Mouse (Mus musculus) limb, embryonic 13.5 days (tissue): ENCODE measurements around the gene Ppm1d. TPM values are rescaled to one million over a fixed set of nuclear protein-coding genes. Genes with fewer than 3 reads are reported as not detected.
A peak's percentile ranks its signal among the peaks of the same experiment; 100 is the strongest.

Experiments used
- ATAC-seq: fragments of 200-750 bp; cut with Nextera tagmentation; 2 replicates; pipeline ENCODE4 v1.8.0; 2017; ENCODE audit warnings: low read depth, moderate number of reproducible peaks, moderate TSS enrichment; ENCODE audit not compliant: low FRiP score
- H3K27ac ChIP-seq: fragments of 300-500 bp; sonication (generic); 2 replicates; pipeline ENCODE4 v1.5.1; 2015; ENCODE audit warnings: inconsistent platforms, mild to moderate bottlenecking, moderate library complexity
- H3K27me3 ChIP-seq: fragments of 300-500 bp; sonication (generic); 2 replicates; pipeline ENCODE4 v1.6.1; 2015; ENCODE audit warnings: mild to moderate bottlenecking, inconsistent platforms
- H3K36me3 ChIP-seq: fragments of 300-500 bp; sonication (generic); 2 replicates; pipeline ENCODE4 v1.6.1; 2015; ENCODE audit warnings: inconsistent platforms, mild to moderate bottlenecking, moderate library complexity
- H3K4me1 ChIP-seq: fragments of 300-500 bp; sonication (generic); 2 replicates; pipeline ENCODE4 v1.6.1; 2015; ENCODE audit warnings: inconsistent platforms
- H3K4me2 ChIP-seq: fragments of 300-500 bp; sonication (generic); replicated peaks from 2 replicates; pipeline ENCODE4 v1.6.1; 2015; ENCODE audit warnings: inconsistent platforms, mild to moderate bottlenecking, moderate library complexity
- H3K4me3 ChIP-seq: fragments of 300-500 bp; sonication (generic); 2 replicates; pipeline ENCODE4 v1.5.1; 2015; ENCODE audit warnings: moderate library complexity, mild to moderate bottlenecking, inconsistent platforms
- H3K9ac ChIP-seq: fragments of 300-500 bp; sonication (generic); 2 replicates; pipeline ENCODE4 v1.6.1; 2015; ENCODE audit warnings: mild to moderate bottlenecking, inconsistent platforms
- H3K9me3 ChIP-seq: fragments of 300-500 bp; sonication (generic); 2 replicates; pipeline ENCODE4 v1.6.1; 2016; ENCODE audit warnings: inconsistent platforms
- WGBS: fragments of 180-500 bp; shearing (Covaris S2); methylation state at CpG from one replicate; pipeline ENCODE4 v1.1.7; 2015; 5-methylcytosine and 5-hydroxymethylcytosine counted together
- polyA plus RNA-seq: library from polyadenylated mRNA; unstranded; fragments of >200 nt; fragmentation: Nextera tagmentation; extraction: Ambion mirVana; gene quantifications from 2 replicates; pipeline ENCODE4 v1.2.1, GENCODE M21; 2015

The Ppm1d gene
- polyA plus RNA-seq, 1 experiment from 2014 or later = 18.4 TPM

GRCm38 (mm10) chr11:85339173-85339831, 28.3 kb downstream of the Ppm1d start:
- no peaks in the 10 kb centered on the region for H3K9me3 ChIP-seq
- H3K4me2 ChIP-seq = no peak overlapping the region
- no peaks in the 10 kb centered on the region for H3K4me1 ChIP-seq
- WGBS = 93% methylated on average over 6 of the region's 6 CpGs
- no peak overlapping the region for H3K4me3 ChIP-seq
- H3K36me3 ChIP-seq = peaks cover 81% of the 10 kb centered on the region
- H3K27me3 ChIP-seq = no peaks in the 10 kb centered on the region
- H3K9ac ChIP-seq = no peak overlapping the region
- H3K27ac ChIP-seq = no peak overlapping the region
- ATAC-seq = no peak

GRCm38 (mm10) chr11:85340070-85340616, 29.1 kb downstream of the Ppm1d start:
- H3K36me3 ChIP-seq = peaks cover 78% of the 10 kb centered on the region
- no peak overlapping the region for H3K9ac ChIP-seq
- no peak overlapping the region for H3K4me3 ChIP-seq
- H3K4me1 ChIP-seq = no peaks in the 10 kb centered on the region
- H3K27ac ChIP-seq = no peak overlapping the region
- H3K9me3 ChIP-seq = no peaks in the 10 kb centered on the region
- WGBS = 90% methylated on average over 7 of the region's 7 CpGs
- H3K4me2 ChIP-seq = no peak overlapping the region
- H3K27me3 ChIP-seq = no peaks in the 10 kb centered on the region
- no peak for ATAC-seq

- WGBS = under 1% methylated on average over 47 of the region's 47 CpGs
- peaks cover 12% of the 10 kb centered on the region for H3K4me1 ChIP-seq
- H3K4me3 ChIP-seq = peak within 1 kb of the TSS; percentile 77
- H3K27me3 ChIP-seq = no peaks in the 10 kb centered on the region
- H3K36me3 ChIP-seq = peaks cover 4% of the 10 kb centered on the region; the same call in 1 of the 2 replicates
- ATAC-seq = peak; percentile 99
- H3K9ac ChIP-seq = peak within 1 kb of the TSS; percentile 88
- H3K4me2 ChIP-seq = peak within 1 kb of the TSS; percentile 90
- H3K27ac ChIP-seq = no peak within 1 kb of the TSS
- H3K9me3 ChIP-seq = no peaks in the 10 kb centered on the region
These were observed 41.7 kb downstream of the Ppm1d start, which contains the start of gene Bcas3 for GRCm38 (mm10) chr11:85352539-85353380. TSS of gene Bcas3 (plus strand) at chr11:85353167.

GRCm38 (mm10) chr11:85353819-85354218, 42.8 kb downstream of the Ppm1d start:
- H3K36me3 ChIP-seq = peaks cover 4% of the 10 kb centered on the region; the same call in 1 of the 2 replicates
- ATAC-seq = no peak
- no peak overlapping the region for H3K27ac ChIP-seq
- no peaks in the 10 kb centered on the region for H3K9me3 ChIP-seq
- 65% methylated on average over 4 of the region's 4 CpGs for WGBS
- H3K27me3 ChIP-seq = no peaks in the 10 kb centered on the region
- H3K4me2 ChIP-seq = peak overlapping the region; percentile 90
- H3K4me1 ChIP-seq = peaks cover 12% of the 10 kb centered on the region
- H3K9ac ChIP-seq = peak overlapping the region; percentile 88
- peak overlapping the region; percentile 77 for H3K4me3 ChIP-seq

- H3K27me3 ChIP-seq = no peaks in the 10 kb centered on the region
- no peaks in the 10 kb centered on the region for H3K4me1 ChIP-seq
- no peak overlapping the region for H3K27ac ChIP-seq
- no peak for ATAC-seq
- no peak overlapping the region for H3K4me3 ChIP-seq
- no peaks in the 10 kb centered on the region for H3K9me3 ChIP-seq
- peaks cover 28% of the 10 kb centered on the region for H3K36me3 ChIP-seq
- no peak overlapping the region for H3K4me2 ChIP-seq
- no peak overlapping the region for H3K9ac ChIP-seq
- WGBS = 90% methylated on average over 6 of the region's 6 CpGs
These were observed 48.6 kb downstream of the Ppm1d start for GRCm38 (mm10) chr11:85359641-85360040.

- Histone ChIP-seq H3K27ac (no peak overlapping the region), H3K4me1 (no peaks in the 10 kb centered on the region), H3K4me2 (no peak overlapping the region), H3K27me3 (no peaks in the 10 kb centered on the region), H3K36me3 (peaks cover 40% of the 10 kb centered on the region), H3K9ac (no peak overlapping the region), H3K9me3 (no peaks in the 10 kb centered on the region), H3K4me3 (no peak overlapping the region)
- 87% methylated on average over 8 of the region's 8 CpGs for WGBS
- no peak for ATAC-seq
These were observed 50.6 kb downstream of the Ppm1d start for GRCm38 (mm10) chr11:85361621-85362020.

- 92% methylated on average over 3 of the region's 3 CpGs for WGBS
- no peak overlapping the region for H3K4me2 ChIP-seq
- H3K4me1 ChIP-seq = no peaks in the 10 kb centered on the region
- H3K4me3 ChIP-seq = no peak overlapping the region
- no peak overlapping the region for H3K9ac ChIP-seq
- no peaks in the 10 kb centered on the region for H3K9me3 ChIP-seq
- no peaks in the 10 kb centered on the region for H3K27me3 ChIP-seq
- no peak overlapping the region for H3K27ac ChIP-seq
- peaks cover 52% of the 10 kb centered on the region for H3K36me3 ChIP-seq
- no peak for ATAC-seq
These were observed 55.1 kb downstream of the Ppm1d start for GRCm38 (mm10) chr11:85366168-85366567.

GRCm38 (mm10) chr11:85367823-85368222, 56.8 kb downstream of the Ppm1d start:
- H3K9me3 ChIP-seq = no peaks in the 10 kb centered on the region
- peaks cover 59% of the 10 kb centered on the region for H3K36me3 ChIP-seq
- no peak overlapping the region for H3K9ac ChIP-seq
- WGBS = 77% methylated on average over 3 of the region's 3 CpGs
- ATAC-seq = no peak
- no peak overlapping the region for H3K4me2 ChIP-seq
- no peaks in the 10 kb centered on the region for H3K27me3 ChIP-seq
- no peak overlapping the region for H3K4me3 ChIP-seq
- no peaks in the 10 kb centered on the region for H3K4me1 ChIP-seq
- no peak overlapping the region for H3K27ac ChIP-seq

- Histone ChIP-seq H3K4me1 (peaks cover 2% of the 10 kb centered on the region), H3K9ac (no peak overlapping the region), H3K27me3 (no peaks in the 10 kb centered on the region), H3K36me3 (no peaks in the 10 kb centered on the region), H3K9me3 (no peaks in the 10 kb centered on the region), H3K27ac (no peak overlapping the region), H3K4me3 (no peak overlapping the region), H3K4me2 (no peak overlapping the region)
- ATAC-seq = no peak
- WGBS = 80% methylated on average over 3 of the region's 3 CpGs
These were observed 68.0 kb downstream of the Ppm1d start for GRCm38 (mm10) chr11:85379091-85379490.

GRCm38 (mm10) chr11:85380046-85380445, 69.0 kb downstream of the Ppm1d start:
- no peak overlapping the region for H3K27ac ChIP-seq
- H3K27me3 ChIP-seq = no peaks in the 10 kb centered on the region
- H3K4me2 ChIP-seq = no peak overlapping the region
- H3K9ac ChIP-seq = no peak overlapping the region
- H3K9me3 ChIP-seq = no peaks in the 10 kb centered on the region
- no peak for ATAC-seq
- peaks cover 5% of the 10 kb centered on the region for H3K4me1 ChIP-seq
- H3K36me3 ChIP-seq = no peaks in the 10 kb centered on the region
- H3K4me3 ChIP-seq = no peak overlapping the region
- WGBS = 11% methylated on average over 1 of the region's 1 CpGs

GRCm38 (mm10) chr11:85382055-85382454, 71.0 kb downstream of the Ppm1d start:
- Histone ChIP-seq H3K4me2 (no peak overlapping the region), H3K4me3 (no peak overlapping the region), H3K9ac (no peak overlapping the region), H3K27me3 (no peaks in the 10 kb centered on the region), H3K36me3 (no peaks in the 10 kb centered on the region), H3K27ac (no peak overlapping the region), H3K9me3 (no peaks in the 10 kb centered on the region), H3K4me1 (peaks cover 5% of the 10 kb centered on the region)
- ATAC-seq = peak; percentile 79
- 4% methylated on average over 4 of the region's 4 CpGs for WGBS
